Mouse (Mus musculus): ENCODE measurements around the gene Gm45015. TPM values are rescaled to one million over a fixed set of nuclear protein-coding genes. Genes with fewer than 3 reads are reported as not detected.
A peak's percentile ranks its signal among the peaks of the same experiment; 100 is the strongest.
"Not testable (repeated sequence)": the region's sequence is repeated elsewhere in the genome, so short reads cannot be mapped to it uniquely, and the experiment has no call there.

Gm45015 gene
- total RNA-seq (2022) = not detected

GRCm38 (mm10) chrX:73336740-73337139, at the start of gene Gm45015:
Gene Gm45015 (minus strand): TSS chrX:73336840.
- no peak for DNase-seq (ENCODE audit: low spot score in 2 of 2)

DNA sequence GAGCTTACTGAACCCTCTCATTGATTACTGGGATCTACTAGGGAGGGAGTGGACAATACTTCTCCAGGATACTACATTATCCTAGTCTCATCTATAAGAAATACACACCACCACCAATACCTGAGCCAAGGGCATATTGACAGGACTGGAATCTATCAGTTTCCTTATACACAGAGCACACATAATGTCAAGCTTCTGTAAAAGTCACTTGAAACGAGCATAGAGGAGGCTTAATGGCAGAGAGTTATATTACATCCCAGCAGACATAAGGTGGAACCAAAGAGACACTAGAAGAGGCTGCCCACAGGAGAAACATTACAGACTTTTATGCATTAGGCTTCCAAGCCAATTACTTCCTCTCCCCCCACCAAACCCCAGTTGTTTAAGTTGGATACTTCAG, 48.3 kb upstream of the Gm45015 start:
- DNase-seq (ENCODE audit: low spot score in 2 of 2) = no peak

DNA sequence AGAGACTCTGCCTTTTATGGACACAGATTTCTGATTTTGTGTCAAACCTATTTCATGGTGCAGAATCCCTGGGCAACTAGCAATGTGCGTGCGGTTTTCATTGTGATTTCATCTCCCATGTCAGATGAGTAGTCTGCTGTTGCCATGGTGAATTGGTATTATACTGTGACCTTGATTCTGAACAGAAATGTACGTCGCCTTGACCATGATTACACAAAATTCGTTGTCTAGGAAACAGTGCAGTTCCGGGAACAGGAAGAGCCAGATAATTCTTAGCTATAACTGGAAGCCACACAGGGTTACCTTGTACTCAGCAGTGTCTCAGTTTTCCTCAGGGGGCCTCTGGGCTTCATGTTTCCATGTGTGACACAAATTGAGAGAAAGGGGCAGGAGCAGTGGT, 47.8 kb upstream of the Gm45015 start:
- peak in 1 of 2 experiments; percentile 3 for DNase-seq (ENCODE audit: low spot score in 2 of 2)

- no peak for DNase-seq (ENCODE audit: low spot score in 2 of 2)
These were observed 26.7 kb upstream of the Gm45015 start for GRCm38 (mm10) chrX:73363291-73363690.

- DNase-seq (ENCODE audit: low spot score in 2 of 2) = no peak
These were observed 20.1 kb upstream of the Gm45015 start for GRCm38 (mm10) chrX:73356719-73357118.

DNA sequence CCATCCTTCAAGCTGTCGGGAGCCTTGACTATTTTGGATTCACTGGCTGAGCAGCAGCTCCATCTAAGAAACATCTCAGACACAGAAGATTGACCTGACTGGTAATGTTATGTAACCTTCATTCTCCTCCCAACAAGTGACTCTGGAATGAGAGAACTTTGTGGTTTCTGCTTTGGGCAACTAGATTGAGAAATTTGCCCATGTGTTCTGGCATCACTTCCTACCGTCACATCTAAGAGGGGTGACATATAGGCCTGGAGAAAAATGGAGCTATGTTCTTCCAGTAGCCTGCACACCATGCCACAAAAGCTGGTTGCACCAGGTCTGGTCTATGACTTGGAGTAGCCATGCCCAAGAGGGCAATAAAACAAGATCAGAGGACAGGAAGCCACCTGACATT, 19.5 kb upstream of the Gm45015 start:
- DNase-seq (ENCODE audit: low spot score in 2 of 2) = no peak

- DNase-seq (ENCODE audit: low spot score in 2 of 2) = no peak
These were observed 7.7 kb upstream of the Gm45015 start for GRCm38 (mm10) chrX:73344346-73344745.

DNA sequence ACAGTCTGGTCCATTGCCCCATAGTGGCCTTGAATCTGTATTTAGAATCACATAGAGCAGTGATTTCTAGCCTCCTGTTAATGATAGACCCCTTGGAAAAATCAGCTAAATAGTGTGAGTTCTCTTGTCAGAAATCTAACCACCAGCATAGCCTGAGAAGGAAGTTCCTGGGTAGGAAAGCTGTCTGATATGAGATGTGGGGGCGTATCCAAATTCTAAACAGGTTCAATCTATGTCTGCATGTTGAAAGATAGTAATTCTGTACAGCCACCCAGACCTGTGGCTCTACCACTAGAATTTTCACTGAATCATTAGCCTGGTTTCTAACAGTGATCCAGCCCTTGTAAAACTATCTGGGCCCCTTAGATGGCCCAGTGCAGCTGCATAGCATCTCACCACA, 7.2 kb upstream of the Gm45015 start:
- no peak for DNase-seq (ENCODE audit: low spot score in 2 of 2)

DNA sequence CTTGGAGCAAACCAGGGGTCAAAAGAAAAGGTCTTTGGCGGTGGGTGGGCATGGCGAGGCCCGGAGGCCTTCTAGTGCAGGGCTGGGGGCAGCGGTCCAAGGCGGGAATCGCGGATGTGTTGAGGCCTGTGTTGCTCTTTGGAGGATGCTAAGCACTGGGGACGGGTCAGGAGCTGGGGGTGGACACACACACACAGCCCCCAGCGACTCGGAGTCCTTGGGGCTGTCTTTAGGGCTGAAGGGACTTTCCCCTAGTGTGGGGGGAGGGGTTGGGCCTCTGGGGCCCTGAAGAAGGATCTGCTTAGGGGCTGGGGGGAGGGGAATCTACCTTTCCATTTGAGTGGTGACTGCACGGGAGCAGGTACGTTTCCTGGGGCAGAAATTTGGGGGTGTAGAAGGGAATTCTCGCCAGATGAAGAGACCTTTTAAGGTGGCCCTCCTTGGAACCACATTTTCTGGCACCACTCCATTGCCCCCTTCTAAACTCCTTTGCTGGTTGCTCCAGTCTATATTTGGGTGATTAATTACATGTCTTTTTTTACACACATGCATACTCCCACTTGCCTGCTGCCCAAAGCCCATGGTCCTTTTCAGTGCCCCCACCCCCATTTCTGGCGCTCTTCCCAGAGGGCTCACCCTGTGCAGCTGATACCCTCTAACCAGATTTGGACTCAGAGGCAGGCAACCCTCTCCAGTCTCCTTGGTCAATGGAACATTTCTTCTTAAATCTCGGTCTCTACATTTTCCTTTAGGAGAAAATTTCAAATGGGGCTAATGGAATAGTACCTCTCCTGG, 6.5 kb upstream of the Gm45015 start:
- DNase-seq (ENCODE audit: low spot score in 2 of 2) = no peak

DNA sequence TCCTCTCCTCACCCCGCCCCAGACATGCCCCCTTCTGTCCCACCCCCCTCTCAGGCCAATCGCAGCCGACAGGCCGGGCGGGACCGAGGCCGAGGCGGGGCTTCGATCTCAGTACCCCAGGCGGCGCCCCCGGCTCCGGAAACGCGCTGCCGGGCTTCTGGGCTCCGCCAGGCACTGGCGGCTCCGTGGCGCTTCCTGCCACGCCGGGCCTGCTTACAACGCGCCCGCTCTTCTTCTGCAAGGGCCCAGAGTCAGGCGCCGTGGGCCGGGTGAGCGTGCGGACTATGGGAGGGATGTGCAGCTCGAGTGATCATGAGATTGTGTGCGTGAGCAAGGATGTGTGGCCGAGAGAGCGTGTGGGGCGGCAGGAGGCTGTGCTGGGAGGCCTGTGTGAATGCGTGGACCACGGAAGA, 5.8 kb upstream of the Gm45015 start, which contains the start of gene Zfp275:
Zfp275 (plus strand) TSS at position 139 of the 413 bp plus-strand sequence.
- peak; percentile 22 to 56 for DNase-seq (ENCODE audit: low spot score in 2 of 2)

GRCm38 (mm10) chrX:73342068-73342467, 5.4 kb upstream of the Gm45015 start:
- no peak for DNase-seq (ENCODE audit: low spot score in 2 of 2)

GRCm38 (mm10) chrX:73341473-73341872, 4.8 kb upstream of the Gm45015 start:
- no peak for DNase-seq (ENCODE audit: low spot score in 2 of 2)

DNA sequence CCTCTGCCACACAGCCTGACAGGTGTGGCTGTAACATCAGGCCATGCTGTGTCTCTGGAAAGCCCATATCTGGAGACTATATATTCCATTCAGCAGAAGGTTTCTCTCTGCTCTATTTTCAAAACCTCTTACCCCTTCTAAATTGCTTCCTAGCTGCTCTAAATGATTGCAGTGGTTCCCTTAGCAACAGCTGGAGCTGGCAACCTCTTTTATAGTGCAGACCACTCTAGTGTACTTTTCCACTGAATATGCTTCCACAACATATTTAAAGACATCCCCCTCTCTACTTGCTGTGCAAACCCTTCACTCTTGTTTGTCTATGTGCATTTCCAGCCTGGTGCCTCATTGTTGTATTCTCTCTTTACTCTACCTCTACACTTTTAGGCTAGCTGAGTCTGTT, 3.1 kb downstream of the Gm45015 start:
- DNase-seq (ENCODE audit: low spot score in 2 of 2) = no peak

DNA sequence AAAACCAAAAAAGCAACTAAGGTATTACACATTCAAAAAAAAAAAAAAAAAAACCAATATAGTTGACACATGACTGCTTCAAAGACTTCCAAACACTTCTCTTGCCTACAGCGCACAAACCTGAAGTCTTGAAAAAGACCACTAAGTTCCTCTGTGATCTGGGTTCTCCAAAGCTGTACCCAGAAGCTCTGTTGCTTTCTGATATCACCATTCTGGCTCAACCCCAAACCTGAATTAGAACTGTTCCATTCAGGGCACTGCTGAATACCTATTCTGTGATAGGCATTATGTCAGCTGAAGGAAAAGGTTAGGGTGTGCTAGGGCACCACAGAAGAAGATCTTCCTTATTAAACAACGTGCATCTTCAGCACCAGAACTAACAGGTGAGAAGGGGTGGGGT, 9.4 kb downstream of the Gm45015 start:
- DNase-seq (ENCODE audit: low spot score in 2 of 2) = no peak

DNA sequence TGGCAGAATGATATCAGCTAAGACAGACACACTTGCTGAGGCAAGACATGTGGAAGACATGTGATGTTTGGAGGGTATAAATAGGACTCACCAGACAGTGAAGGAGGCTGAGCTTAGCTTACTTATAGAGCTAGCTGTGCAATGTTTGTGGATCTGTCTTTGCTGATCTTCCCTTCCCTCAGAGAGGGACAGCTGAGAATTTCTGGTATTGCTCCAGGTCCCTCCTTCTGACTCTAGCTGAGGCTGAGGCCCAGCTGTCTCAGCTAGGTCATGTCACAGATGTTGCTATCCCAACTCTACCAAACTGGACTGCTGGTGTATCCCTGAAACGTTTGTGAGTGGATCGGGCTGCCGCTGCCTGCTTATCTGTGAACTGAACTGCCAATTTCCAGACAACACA, 15.6 kb downstream of the Gm45015 start:
- DNase-seq (ENCODE audit: low spot score in 2 of 2) = no peak

DNA sequence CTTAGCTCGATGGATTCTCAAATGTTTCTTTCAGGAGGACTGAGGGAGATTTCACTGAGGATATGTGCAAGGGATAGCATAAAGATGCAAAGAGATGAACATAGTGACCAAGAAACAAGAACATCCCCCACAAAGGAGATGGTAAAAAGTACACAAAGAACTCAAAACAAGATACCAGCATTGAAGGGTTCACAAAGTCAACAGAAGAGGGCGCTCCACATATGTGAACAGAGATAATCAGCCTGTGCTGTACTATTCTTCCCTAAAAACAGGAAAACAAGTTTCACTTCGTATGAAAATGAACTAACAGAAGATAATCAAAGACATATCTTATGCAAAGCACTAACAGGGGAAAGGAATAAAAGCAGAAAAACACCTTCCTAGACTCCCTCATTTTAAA, 24.1 kb downstream of the Gm45015 start:
- peak in 1 of 2 experiments; percentile 18 for DNase-seq (ENCODE audit: low spot score in 2 of 2)

DNA sequence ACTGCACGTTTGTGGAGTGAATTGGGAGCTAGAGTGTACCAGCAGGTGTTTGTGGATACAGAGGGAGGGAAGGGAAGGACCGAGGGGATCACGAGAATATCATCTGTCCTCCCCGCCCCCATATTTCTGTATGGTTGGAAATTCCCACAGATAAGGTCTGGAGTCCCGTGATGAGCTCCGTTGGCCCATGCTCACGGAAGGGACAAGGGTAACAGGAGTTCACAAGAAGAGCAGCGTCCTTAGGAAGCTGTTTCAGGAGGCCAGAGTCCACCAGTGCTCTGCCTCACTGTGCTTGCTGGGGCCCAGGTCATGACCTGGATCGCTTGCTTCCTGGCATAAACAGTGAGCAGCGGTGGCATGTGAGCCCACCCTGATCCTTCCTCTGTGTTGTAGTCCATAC, 40.9 kb downstream of the Gm45015 start:
- not testable (repeated sequence) for DNase-seq (ENCODE audit: low spot score in 2 of 2)

DNA sequence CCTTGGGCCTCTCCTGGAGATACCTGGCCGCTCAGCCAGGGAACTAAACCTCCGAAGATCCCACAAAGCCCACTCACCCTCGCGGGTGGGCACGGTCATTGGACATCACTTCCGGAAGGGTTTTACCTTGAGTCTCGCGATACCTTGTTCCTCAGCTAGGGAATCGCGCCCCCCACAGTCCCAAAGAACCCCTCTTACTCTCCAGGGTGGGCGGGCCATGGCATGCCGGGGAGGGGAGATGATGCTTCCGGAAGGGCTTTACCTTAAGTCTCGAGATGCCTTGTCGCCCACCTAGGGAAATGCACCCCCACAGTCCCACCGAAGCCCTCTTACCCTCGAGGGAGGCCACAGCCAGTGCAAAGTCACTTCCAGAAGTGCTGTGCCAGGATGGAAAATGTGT, 43.8 kb downstream of the Gm45015 start, which contains the start of the genes Xlr5a and Xlr5c:
Xlr5a (minus strand) TSS at position 101 of the 400 bp plus-strand sequence.
Xlr5c (minus strand) TSS at position 101 of the 400 bp plus-strand sequence.
- not testable (repeated sequence) for DNase-seq (ENCODE audit: low spot score in 2 of 2)

Other genes with a start within 250 kb of the Gm45015 start
- 1 to 10 TPM in 2 of 4 experiments, under 1 TPM in 2; 0.45 to 7.2 (median 1.5) TPM for gene Xlr3a, start 239.7 kb downstream of the Gm45015 start, total RNA-seq (2022)
- gene Gm14685, start 219.8 kb downstream of the Gm45015 start, total RNA-seq (2022) = 1 to 10 TPM; 1.3 to 2.5 (median 1.7) TPM
- gene Xlr5b, start 188.0 kb downstream of the Gm45015 start, total RNA-seq (2022) = not detected
- 1 to 10 TPM; 1.4 to 2.6 (median 1.8) TPM for gene DXBay18, start 187.4 kb downstream of the Gm45015 start, total RNA-seq (2022)
- gene Spin2d, start 159.9 kb downstream of the Gm45015 start, total RNA-seq (2022) = not detected
- 10 to 100 TPM in 2 of 4 experiments, 1 to 10 TPM in 1, under 1 TPM in 1; 0.30 to 13.5 (median 6.2) TPM for gene Xlr3b, start 144.6 kb downstream of the Gm45015 start, total RNA-seq (2022)
- gene Xlr4b, start 122.5 kb downstream of the Gm45015 start, total RNA-seq (2022) = 1 to 10 TPM in 2 of 4 experiments, under 1 TPM in 1, not detected in 1; 0.41 to 2.6 (median 1.9) TPM
- 10 to 100 TPM; 12.3 to 14.4 (median 12.6) TPM for gene F8a, start 108.5 kb downstream of the Gm45015 start, total RNA-seq (2022)
- gene Xlr4c, start 93.7 kb downstream of the Gm45015 start, total RNA-seq (2022) = not detected
- gene Xlr3c, start 71.5 kb downstream of the Gm45015 start, total RNA-seq (2022) = under 1 TPM in 1 of 4 experiments, not detected in 3; 0.30 TPM
- gene Xlr5a, start 43.9 kb downstream of the Gm45015 start, total RNA-seq (2022) = not detected
- gene Xlr5c, start 43.9 kb downstream of the Gm45015 start, total RNA-seq (2022) = not detected
- gene Zfp275, start 5.8 kb upstream of the Gm45015 start, total RNA-seq (2022) = 10 to 100 TPM; 11.6 to 13.9 (median 12.9) TPM
- gene Gm18336, start 61.9 kb upstream of the Gm45015 start, total RNA-seq (2022) = not detected
- gene Zfp92, start 74.3 kb upstream of the Gm45015 start, total RNA-seq (2022) = 1 to 10 TPM; 1.5 to 4.3 (median 2.1) TPM
- not detected for gene Trex2, start 98.5 kb upstream of the Gm45015 start, total RNA-seq (2022)
- 10 to 100 TPM in 3 of 4 experiments, 1 to 10 TPM in 1; 8.5 to 12.8 (median 11.0) TPM for gene Haus7, start 122.2 kb upstream of the Gm45015 start, total RNA-seq (2022)
- gene Bgn, start 146.8 kb upstream of the Gm45015 start, total RNA-seq (2022) = 10 to 100 TPM; 15.7 to 23.0 (median 21.3) TPM
- 100 to 1,000 TPM; 136 to 147 (median 141) TPM for gene Atp2b3, start 166.2 kb upstream of the Gm45015 start, total RNA-seq (2022)